Mouse (Mus musculus) stomach, embryonic 16.5 days (tissue): ENCODE data around the gene Aurkc. TPM values are rescaled to one million over a fixed set of nuclear protein-coding genes. Genes with fewer than 3 reads are reported as not detected.
"Not testable (repeated sequence)": the region's sequence is repeated elsewhere in the genome, so short reads cannot be mapped to it uniquely, and the experiment has no call there.

Experiments used
- ATAC-seq: fragments of 200-750 bp; cut with Nextera tagmentation; 2 replicates; pipeline ENCODE4 v1.8.0; 2017; ENCODE audit warnings: moderate number of reproducible peaks, moderate TSS enrichment; ENCODE audit not compliant: insufficient read depth, low FRiP score
- H3K27ac ChIP-seq: fragments of 300-500 bp; sonication (generic); 2 replicates; pipeline ENCODE4 v1.5.1; 2014; ENCODE audit warnings: low read length
- H3K27me3 ChIP-seq: fragments of 300-500 bp; sonication (generic); 2 replicates; pipeline ENCODE4 v1.6.1; 2014; ENCODE audit warnings: low read length, control low read depth, mixed read lengths; ENCODE audit not compliant: control insufficient read depth, insufficient read depth
- H3K36me3 ChIP-seq: fragments of 300-500 bp; sonication (generic); 2 replicates; pipeline ENCODE4 v1.6.1; 2014; ENCODE audit warnings: low read length; ENCODE audit not compliant: control insufficient read depth, insufficient read depth
- H3K4me1 ChIP-seq: fragments of 300-500 bp; sonication (generic); 2 replicates; pipeline ENCODE4 v1.6.1; 2014; ENCODE audit warnings: low read length, control low read depth, mixed read lengths; ENCODE audit not compliant: control insufficient read depth, insufficient read depth
- H3K4me2 ChIP-seq: fragments of 300-500 bp; sonication (generic); 2 replicates; pipeline ENCODE4 v1.6.1; 2014; ENCODE audit warnings: low read depth, low read length, mixed read lengths
- H3K4me3 ChIP-seq: fragments of 300-500 bp; sonication (generic); replicated peaks from 2 replicates; pipeline ENCODE4 v1.5.1; 2014; ENCODE audit warnings: mild to moderate bottlenecking, low read length
- H3K9ac ChIP-seq: fragments of 300-500 bp; sonication (generic); 2 replicates; pipeline ENCODE4 v1.6.1; 2014; ENCODE audit warnings: low read length
- H3K9me3 ChIP-seq: fragments of 300-500 bp; sonication (generic); replicated peaks from 2 replicates; pipeline ENCODE4 v1.6.1; 2016; ENCODE audit warnings: low read length, control low read depth; ENCODE audit not compliant: control insufficient read depth
- WGBS: fragments of 180-500 bp; shearing (Covaris S2); extraction: QIAGEN DNeasy Blood & Tissue Kit; methylation state at CpG from one replicate; pipeline ENCODE4 v1.1.7; 2014; 5-methylcytosine and 5-hydroxymethylcytosine counted together
- polyA plus RNA-seq: library from polyadenylated mRNA; unstranded; fragments of >200 nt; fragmentation: Nextera tagmentation; extraction: Ambion mirVana; gene quantifications from 2 replicates; pipeline ENCODE4 v1.2.1, GENCODE M21; 2015

Gene Aurkc
- polyA plus RNA-seq, 1 experiment from 2014 or later = not detected

GRCm38 (mm10) chr7:7049659-7050320 lies 54.7 kb downstream of the Aurkc start:
- 42% methylated on average over 7 of the region's 7 CpGs for WGBS
- H3K4me2 ChIP-seq, H3K4me3 ChIP-seq, H3K36me3 ChIP-seq, H3K9ac ChIP-seq, H3K27ac ChIP-seq, H3K9me3 ChIP-seq, H3K27me3 ChIP-seq, H3K4me1 ChIP-seq: not testable (repeated sequence)
- 0 out of 2 replicates have a peak, but pooled peaks have one; percentile 29 for ATAC-seq

Other genes starting within 250 kb of the Aurkc start
- 14.7 and 15.8 TPM in 2 replicates for gene Zfp954, start 126.2 kb downstream of the Aurkc start, polyA plus RNA-seq
- gene Zfp773, start 141.5 kb downstream of the Aurkc start, polyA plus RNA-seq = 1.8 and 2.1 TPM in 2 replicates
- gene Zfp418, start 176.0 kb downstream of the Aurkc start, polyA plus RNA-seq = 1.8 and 2.3 TPM in 2 replicates
- gene Zfp772, start 214.7 kb downstream of the Aurkc start, polyA plus RNA-seq = 7.7 and 9.7 TPM in 2 replicates